Mouse (Mus musculus): Measurements from ENCODE around the gene 1110004F10Rik.

DNA sequence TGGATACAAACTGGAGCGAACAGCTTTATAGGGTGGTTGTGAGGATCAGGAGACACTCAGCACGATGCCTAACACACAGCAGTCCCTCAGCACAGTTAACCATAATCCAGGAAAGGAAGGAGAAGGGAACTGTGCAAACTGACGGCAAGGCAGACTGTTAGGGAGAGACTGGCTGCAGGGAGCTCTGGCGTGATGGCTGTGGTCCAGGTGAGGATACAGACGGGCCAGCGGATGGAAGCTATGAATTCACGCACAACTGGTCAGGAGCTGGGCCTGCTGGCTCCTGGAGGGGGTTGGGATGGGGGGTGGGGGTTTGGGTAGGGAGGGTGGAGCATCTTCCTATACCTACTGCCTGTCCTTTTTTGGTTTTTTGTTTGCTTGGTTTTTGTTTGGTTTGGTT lies 86.5 kb downstream of the 1110004F10Rik start:
- TF ChIP-seq POLR2A (IDR thresholded peaks at IDR 0.05; ENCODE audit: borderline replicate concordance, extremely low read depth, low read depth, low read length) (no peak), CTCF (IDR thresholded peaks at IDR 0.05; ENCODE audit: insufficient read depth, low read length) (no peak)
